Mouse (Mus musculus): ENCODE data around the gene Rbm20.
A peak's percentile ranks its signal among the peaks of the same experiment; 100 is the strongest.
"Not testable (repeated sequence)": the region's sequence is repeated elsewhere in the genome, so short reads cannot be mapped to it uniquely, and the experiment has no call there.

The Rbm20 gene

GRCm38 (mm10) chr19:53676718-53677634 lies at the start of gene Rbm20:
Gene Rbm20, plus strand, starts transcription at chr19:53677306.
- DNase-seq (ENCODE audit: low spot score): no peak

GRCm38 (mm10) chr19:53638041-53638440 lies 39.1 kb upstream of the Rbm20 start:
- DNase-seq (ENCODE audit: low spot score): no peak

GRCm38 (mm10) chr19:53638727-53639126 lies 38.4 kb upstream of the Rbm20 start:
- DNase-seq (ENCODE audit: low spot score): no peak

- no peak for DNase-seq (ENCODE audit: low spot score)
These were observed 33.0 kb upstream of the Rbm20 start for GRCm38 (mm10) chr19:53644020-53644595.

- no peak for DNase-seq (ENCODE audit: low spot score)
These were observed 29.8 kb upstream of the Rbm20 start for GRCm38 (mm10) chr19:53647301-53647700.

- DNase-seq (ENCODE audit: low spot score): no peak
These were observed 29.1 kb upstream of the Rbm20 start for GRCm38 (mm10) chr19:53648056-53648455.

GRCm38 (mm10) chr19:53648802-53649236 lies 28.3 kb upstream of the Rbm20 start:
- peak; percentile 58 for DNase-seq (ENCODE audit: low spot score)

- no peak for DNase-seq (ENCODE audit: low spot score)
These were observed 27.7 kb upstream of the Rbm20 start for GRCm38 (mm10) chr19:53649361-53649760.

GRCm38 (mm10) chr19:53649802-53650201 lies 27.3 kb upstream of the Rbm20 start:
- DNase-seq (ENCODE audit: low spot score): no peak

GRCm38 (mm10) chr19:53650921-53651320 lies 26.2 kb upstream of the Rbm20 start:
- DNase-seq (ENCODE audit: low spot score): no peak

- no peak for DNase-seq (ENCODE audit: low spot score)
These were observed 24.8 kb upstream of the Rbm20 start for GRCm38 (mm10) chr19:53652267-53652666.

- DNase-seq (ENCODE audit: low spot score): no peak
These were observed 23.3 kb upstream of the Rbm20 start for GRCm38 (mm10) chr19:53653624-53654467.

- DNase-seq (ENCODE audit: low spot score): not testable (repeated sequence)
These were observed 20.7 kb upstream of the Rbm20 start for GRCm38 (mm10) chr19:53656443-53656842.

GRCm38 (mm10) chr19:53657437-53657836 lies 19.7 kb upstream of the Rbm20 start:
- DNase-seq (ENCODE audit: low spot score): no peak

GRCm38 (mm10) chr19:53660722-53661420 lies 16.2 kb upstream of the Rbm20 start:
- DNase-seq (ENCODE audit: low spot score): no peak

- no peak for DNase-seq (ENCODE audit: low spot score)
These were observed 15.0 kb upstream of the Rbm20 start for GRCm38 (mm10) chr19:53661938-53662722.

- no peak for DNase-seq (ENCODE audit: low spot score)
These were observed 12.3 kb upstream of the Rbm20 start for GRCm38 (mm10) chr19:53664831-53665230.

- no peak for DNase-seq (ENCODE audit: low spot score)
These were observed 11.7 kb upstream of the Rbm20 start for GRCm38 (mm10) chr19:53665391-53665790.

GRCm38 (mm10) chr19:53666708-53667107 lies 10.4 kb upstream of the Rbm20 start:
- no peak for DNase-seq (ENCODE audit: low spot score)

GRCm38 (mm10) chr19:53668821-53669220 lies 8.3 kb upstream of the Rbm20 start:
- DNase-seq (ENCODE audit: low spot score): no peak

GRCm38 (mm10) chr19:53670625-53671141 lies 6.4 kb upstream of the Rbm20 start:
- no peak for DNase-seq (ENCODE audit: low spot score)

All from left cerebral cortex, adult 11 months (tissue).